Mouse (Mus musculus) kidney, postnatal 0 days (tissue): ENCODE measurements around the gene Trabd2b. TPM values are rescaled to one million over a fixed set of nuclear protein-coding genes. Genes with fewer than 3 reads are reported as not detected.

Experiments used
- ATAC-seq: fragments of 200-750 bp; cut with Nextera tagmentation; replicated peaks from 2 replicates; pipeline ENCODE4 v1.8.0; 2017; ENCODE audit warnings: low read depth, moderate number of reproducible peaks, moderate TSS enrichment, moderate library complexity; ENCODE audit not compliant: low FRiP score
- DNase-seq: peaks from one replicate; pipeline ENCODE4 v3.0.0-alpha.2; 2016; ENCODE audit warnings: low spot score
- H3K27ac ChIP-seq: fragments of 300-500 bp; sonication (generic); 2 replicates; pipeline ENCODE4 v1.5.1; 2014; ENCODE audit warnings: mild to moderate bottlenecking
- H3K27me3 ChIP-seq: fragments of 300-500 bp; sonication (generic); 2 replicates; pipeline ENCODE4 v1.6.1; 2014; ENCODE audit warnings: low read length, mixed read lengths; ENCODE audit not compliant: insufficient read depth
- H3K36me3 ChIP-seq: fragments of 300-500 bp; sonication (generic); 2 replicates; pipeline ENCODE4 v1.6.1; 2014; ENCODE audit warnings: low read length, mixed read lengths; ENCODE audit not compliant: insufficient read depth
- H3K4me1 ChIP-seq: fragments of 300-500 bp; sonication (generic); replicated peaks from 2 replicates; pipeline ENCODE4 v1.6.1; 2014; ENCODE audit warnings: antibody characterized with exemption, low read length, mixed read lengths; ENCODE audit not compliant: insufficient read depth
- H3K4me2 ChIP-seq: fragments of 300-500 bp; sonication (generic); 2 replicates; pipeline ENCODE4 v1.6.1; 2014; ENCODE audit warnings: mild to moderate bottlenecking, low read length, moderate library complexity, mixed read lengths
- H3K4me3 ChIP-seq: fragments of 300-500 bp; sonication (generic); replicated peaks from 2 replicates; pipeline ENCODE4 v1.5.1; 2014; ENCODE audit warnings: low read depth, low read length
- H3K9ac ChIP-seq: fragments of 300-500 bp; sonication (generic); 2 replicates; pipeline ENCODE4 v1.6.1; 2014; ENCODE audit warnings: low read depth, low read length
- H3K9me3 ChIP-seq: fragments of 300-500 bp; sonication (generic); replicated peaks from 2 replicates; pipeline ENCODE4 v1.6.1; 2016; ENCODE audit warnings: low read length, inconsistent platforms, mixed read lengths
- CTCF ChIP-seq: IDR thresholded peaks from 2 replicates; pipeline ENCODE4 v1.5.1; 2016; ENCODE audit warnings: antibody characterized with exemption, low read depth, mild to moderate bottlenecking, moderate library complexity
- WGBS: fragments of 180-500 bp; shearing (Covaris S2); extraction: QIAGEN DNeasy Blood & Tissue Kit; methylation state at CpG from one replicate; pipeline ENCODE4 v1.1.7; 2014; 5-methylcytosine and 5-hydroxymethylcytosine counted together
- polyA plus RNA-seq: library from polyadenylated mRNA; unstranded; fragments of >200 nt; fragmentation: Nextera tagmentation; extraction: Ambion mirVana; gene quantifications from 2 replicates; pipeline ENCODE4 v1.2.1, GENCODE M21; 2015

Gene Trabd2b
- polyA plus RNA-seq, 1 experiment from 2014 or later, result 5.2 TPM

DNA sequence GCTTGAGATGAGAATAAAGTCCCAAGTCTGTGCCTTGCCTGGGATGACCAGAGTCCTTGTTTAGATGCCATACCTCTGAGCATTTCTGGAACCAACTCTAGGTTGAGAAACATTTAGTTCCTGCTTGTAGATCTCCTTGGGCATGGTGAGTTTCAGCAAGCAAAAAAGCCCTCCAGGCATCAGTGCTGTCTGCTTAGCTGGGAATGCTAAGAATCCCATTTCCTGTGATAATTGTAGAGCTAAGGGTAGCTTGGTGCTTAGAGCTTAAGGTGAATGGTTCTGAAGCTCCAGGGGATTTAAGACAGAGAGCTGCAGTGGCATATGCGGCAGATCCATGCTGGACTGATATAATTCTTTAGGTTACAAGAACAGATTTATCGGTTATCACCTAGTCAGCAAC, 26.2 kb downstream of the Trabd2b start:
- H3K9me3 ChIP-seq, result no peaks in the 10 kb centered on the region
- no peak for DNase-seq
- H3K4me2 ChIP-seq, result no peak overlapping the region
- 95% methylated on average over 2 of the region's 2 CpGs for WGBS
- ATAC-seq, result no peak
- no peak overlapping the region for H3K4me3 ChIP-seq
- H3K36me3 ChIP-seq, result no peaks in the 10 kb centered on the region
- no peaks in the 10 kb centered on the region for H3K27me3 ChIP-seq
- no peak overlapping the region for H3K9ac ChIP-seq
- H3K4me1 ChIP-seq, result no peaks in the 10 kb centered on the region
- no peak overlapping the region for H3K27ac ChIP-seq
- no peak for TF ChIP-seq CTCF

- no peaks in the 10 kb centered on the region for H3K9me3 ChIP-seq
- no peak overlapping the region for H3K4me3 ChIP-seq
- no peak overlapping the region for H3K9ac ChIP-seq
- H3K4me2 ChIP-seq, result no peak overlapping the region
- TF ChIP-seq CTCF, result no peak
- H3K27ac ChIP-seq, result no peak overlapping the region
- 94% methylated on average over 1 of the region's 1 CpGs for WGBS
- no peak for DNase-seq
- ATAC-seq, result no peak
- no peaks in the 10 kb centered on the region for H3K4me1 ChIP-seq
- no peaks in the 10 kb centered on the region for H3K27me3 ChIP-seq
- no peaks in the 10 kb centered on the region for H3K36me3 ChIP-seq
Observed at GRCm38 (mm10) chr4:114433440-114433839, 26.9 kb downstream of the Trabd2b start.

DNA sequence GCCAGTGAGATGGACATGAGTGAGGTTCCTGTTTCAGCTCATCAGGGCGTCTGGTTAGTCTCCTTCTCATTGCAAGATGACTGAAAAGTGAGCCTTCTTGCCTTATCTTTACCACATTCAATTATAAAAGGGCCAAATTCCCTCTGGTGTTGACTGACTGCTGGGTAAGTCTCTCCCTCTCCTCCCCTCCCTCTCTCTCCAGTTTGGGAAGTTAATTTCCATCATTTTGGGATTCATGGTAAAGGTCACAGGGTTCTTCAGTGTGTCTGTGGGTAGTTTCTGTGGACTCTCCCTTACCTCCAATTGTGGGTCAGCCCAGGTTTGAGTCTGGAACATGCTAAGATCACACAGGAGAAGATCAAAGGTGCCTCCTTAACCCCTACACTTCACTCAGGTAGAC, 28.2 kb downstream of the Trabd2b start:
- no peaks in the 10 kb centered on the region for H3K27me3 ChIP-seq
- H3K4me3 ChIP-seq, result no peak overlapping the region
- no peaks in the 10 kb centered on the region for H3K4me1 ChIP-seq
- H3K36me3 ChIP-seq, result no peaks in the 10 kb centered on the region
- H3K4me2 ChIP-seq, result no peak overlapping the region
- WGBS, result 87% methylated on average over 1 of the region's 1 CpGs
- H3K27ac ChIP-seq, result no peak overlapping the region
- H3K9ac ChIP-seq, result no peak overlapping the region
- TF ChIP-seq CTCF, result no peak
- DNase-seq (no peak), ATAC-seq (no peak)
- no peaks in the 10 kb centered on the region for H3K9me3 ChIP-seq

DNA sequence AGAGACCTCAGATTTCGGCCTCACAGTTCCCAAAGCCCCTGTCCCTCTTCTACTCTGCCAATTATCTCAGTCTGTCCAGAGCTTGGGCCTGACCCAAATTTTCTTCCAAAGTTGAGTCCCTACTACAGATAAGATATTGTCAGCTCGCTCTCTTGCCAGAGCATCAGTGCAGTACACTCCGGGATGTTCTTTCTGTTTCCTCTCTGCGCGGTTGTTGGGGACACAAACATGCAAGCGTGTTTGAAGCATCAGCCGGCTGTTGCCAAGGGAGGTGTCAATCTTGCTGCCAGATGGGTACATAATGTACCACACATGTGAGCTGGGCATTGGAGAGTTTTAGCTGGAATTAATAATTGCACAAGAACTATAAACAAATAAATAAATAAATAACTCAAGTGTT, 28.9 kb downstream of the Trabd2b start:
- H3K4me2 ChIP-seq, result no peak overlapping the region
- H3K36me3 ChIP-seq, result no peaks in the 10 kb centered on the region
- H3K27me3 ChIP-seq, result no peaks in the 10 kb centered on the region
- DNase-seq (no peak), ATAC-seq (no peak)
- no peak overlapping the region for H3K27ac ChIP-seq
- H3K9ac ChIP-seq, result no peak overlapping the region
- no peaks in the 10 kb centered on the region for H3K9me3 ChIP-seq
- WGBS, result 86% methylated on average over 7 of the region's 7 CpGs
- H3K4me1 ChIP-seq, result no peaks in the 10 kb centered on the region
- H3K4me3 ChIP-seq, result no peak overlapping the region
- TF ChIP-seq CTCF, result no peak

DNA sequence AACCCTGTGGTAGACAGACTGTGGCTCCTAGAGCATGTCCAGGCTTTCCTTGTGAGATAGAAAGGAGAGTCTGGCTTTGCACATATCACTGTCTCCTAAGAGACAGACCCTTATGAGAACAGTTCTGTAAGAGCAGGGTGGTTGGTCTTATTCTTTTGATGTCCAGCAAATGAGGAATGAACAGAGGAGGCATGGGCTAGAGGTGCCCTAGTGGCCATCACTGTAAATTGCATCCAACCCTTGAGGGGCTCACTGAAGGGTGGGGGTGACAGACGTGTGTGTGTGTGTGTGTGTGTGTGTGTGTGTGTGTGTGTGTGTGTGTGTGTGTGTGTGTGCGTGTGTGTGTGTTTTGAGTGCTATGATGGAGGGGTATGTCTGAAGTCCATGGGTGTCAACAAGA, 32.2 kb downstream of the Trabd2b start:
- H3K4me3 ChIP-seq, result no peak overlapping the region
- H3K9me3 ChIP-seq, result no peaks in the 10 kb centered on the region
- H3K36me3 ChIP-seq, result no peaks in the 10 kb centered on the region
- H3K4me1 ChIP-seq, result no peaks in the 10 kb centered on the region
- no peak overlapping the region for H3K9ac ChIP-seq
- no peak for ATAC-seq
- H3K4me2 ChIP-seq, result no peak overlapping the region
- H3K27me3 ChIP-seq, result no peaks in the 10 kb centered on the region
- TF ChIP-seq CTCF, result peak; percentile 58
- peak; percentile 37 for DNase-seq
- H3K27ac ChIP-seq, result no peak overlapping the region
- 62% methylated on average over 2 of the region's 2 CpGs for WGBS

DNA sequence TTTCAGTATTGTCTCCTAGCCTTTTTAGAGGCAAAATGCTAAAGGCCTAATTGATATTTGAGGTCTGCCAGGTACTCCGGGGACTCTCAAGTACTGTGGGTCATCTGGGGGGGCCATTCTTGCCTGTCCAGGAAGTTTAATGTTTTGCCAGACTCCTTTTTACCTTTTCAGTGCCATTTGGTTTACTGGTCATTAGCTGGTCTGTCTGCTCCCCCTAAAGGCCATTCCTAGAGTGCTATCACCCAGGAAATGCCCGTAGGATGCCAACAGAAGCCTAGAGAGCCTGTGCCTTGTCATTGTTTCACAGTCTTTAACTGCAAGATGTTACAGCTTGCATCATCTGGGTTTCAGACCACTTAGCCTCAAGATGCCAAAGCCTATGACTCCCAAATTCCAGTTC, 35.7 kb downstream of the Trabd2b start:
- no peak overlapping the region for H3K4me3 ChIP-seq
- DNase-seq (peak; percentile 50), ATAC-seq (no peak)
- H3K9me3 ChIP-seq, result no peaks in the 10 kb centered on the region
- no peaks in the 10 kb centered on the region for H3K4me1 ChIP-seq
- H3K4me2 ChIP-seq, result no peak overlapping the region
- no peak overlapping the region for H3K27ac ChIP-seq
- H3K9ac ChIP-seq, result no peak overlapping the region
- TF ChIP-seq CTCF, result peak; percentile 69
- H3K36me3 ChIP-seq, result no peaks in the 10 kb centered on the region
- no peaks in the 10 kb centered on the region for H3K27me3 ChIP-seq
- 21% methylated on average over 2 of the region's 2 CpGs for WGBS

- H3K27ac ChIP-seq, result no peak overlapping the region
- ATAC-seq (no peak), DNase-seq (no peak)
- WGBS, result 79% methylated on average over 3 of the region's 3 CpGs
- H3K27me3 ChIP-seq, result no peaks in the 10 kb centered on the region
- no peaks in the 10 kb centered on the region for H3K36me3 ChIP-seq
- TF ChIP-seq CTCF, result no peak
- no peak overlapping the region for H3K4me3 ChIP-seq
- H3K4me1 ChIP-seq, result no peaks in the 10 kb centered on the region
- H3K9me3 ChIP-seq, result no peaks in the 10 kb centered on the region
- H3K9ac ChIP-seq, result no peak overlapping the region
- no peak overlapping the region for H3K4me2 ChIP-seq
Observed at GRCm38 (mm10) chr4:114442661-114443060, 36.1 kb downstream of the Trabd2b start.
